Mouse (Mus musculus) left cerebral cortex, adult 2 months (tissue): ENCODE measurements around the gene Adam15. TPM values are rescaled to one million over a fixed set of nuclear protein-coding genes. Genes with fewer than 3 reads are reported as not detected.

Experiments
- DNase-seq, 2 experiments: peaks; one replicate each; pipeline ENCODE4 v3.0.0; 2021 to 2022; ENCODE audit warnings: low spot score in 2 of 2, mixed read lengths in 1 of 2; ENCODE audit errors: extremely low spot score in 1 of 2
- H3K27ac ChIP-seq: fragments of 200-600 bp; 2 replicates; pipeline ENCODE4 v1.8.1; 2022
- H3K4me3 ChIP-seq: fragments of 200-600 bp; 2 replicates; pipeline ENCODE4 v1.8.1; 2022
- CTCF ChIP-seq: fragments of 200-600 bp; IDR thresholded peaks from 2 replicates; pipeline ENCODE4 v1.8.1; 2022; ENCODE audit warnings: antibody characterized with exemption, mild to moderate bottlenecking, moderate library complexity
- intact Hi-C: fragments of 180-260 bp; cut with DNase I; formaldehyde crosslinking; loops from one replicate; pipeline ENCODE4 v1.15.1; 2025
- total RNA-seq, 2 experiments: library from RNA; stranded (reverse); gene quantifications; 2 replicates each; pipeline ENCODE4 v1.2.3; 2021

Gene Adam15
- total RNA-seq, 2 experiments from 2014 or later, result 106 to 115 TPM

DNA sequence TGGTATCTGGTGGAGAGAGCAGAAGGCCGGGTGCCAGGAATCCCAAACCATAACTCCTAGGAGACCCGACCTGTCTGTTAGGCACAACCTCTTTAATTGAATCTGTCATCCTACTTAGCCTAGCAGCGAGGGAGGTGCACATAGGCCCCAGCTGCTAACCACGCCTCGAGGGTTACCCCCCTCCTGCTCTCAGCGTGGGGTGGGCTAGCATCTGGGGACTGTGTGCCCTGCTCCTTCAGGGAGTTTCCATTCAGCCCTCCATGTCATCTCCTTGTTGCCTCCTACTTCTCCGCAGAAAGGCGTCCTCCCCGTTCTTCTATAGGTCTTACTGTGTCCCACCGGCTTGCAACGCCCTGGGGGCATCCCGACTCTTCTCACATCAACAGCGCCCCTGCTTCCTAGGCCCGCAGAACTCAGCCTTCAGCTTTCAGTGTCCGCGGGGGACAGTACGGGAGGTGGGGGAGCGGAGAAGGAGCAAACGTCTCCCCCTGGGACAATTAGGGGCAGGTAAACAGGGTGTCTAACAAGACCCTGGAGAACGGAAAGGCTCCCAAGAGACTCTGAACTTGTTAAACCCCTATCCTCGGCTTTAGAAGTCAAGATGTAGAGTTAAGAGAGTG is 30.7 kb downstream of the Adam15 start:
- intact Hi-C loops, result loop anchor here (5.0 kb wide), 2 partner anchors 168 to 538 kb away; no protein-coding TSS in a partner anchor
- no peak for DNase-seq
- Histone ChIP-seq H3K4me3 (peak overlapping the region; percentile 87), H3K27ac (peak overlapping the region; percentile 25)
- TF ChIP-seq CTCF, result no peak

GRCm38 (mm10) chr3:89318316-89318715 is 31.5 kb downstream of the Adam15 start:
- intact Hi-C loops, result loop anchor here (5.0 kb wide), 2 partner anchors 169 to 539 kb away; no protein-coding TSS in a partner anchor
- Histone ChIP-seq H3K27ac (peak overlapping the region; percentile 44), H3K4me3 (no peak overlapping the region)
- DNase-seq, result no peak
- no peak for TF ChIP-seq CTCF

GRCm38 (mm10) chr3:89317246-89317645 is 32.5 kb downstream of the Adam15 start:
- no peak for DNase-seq
- Histone ChIP-seq H3K27ac (peak overlapping the region; percentile 44; the same call in 1 of the 2 replicates), H3K4me3 (no peak overlapping the region)
- no peak for TF ChIP-seq CTCF
- intact Hi-C loops, result loop anchor here (2.0 to 5.0 kb wide), 3 partner anchors 38 to 540 kb away; no protein-coding TSS in a partner anchor

GRCm38 (mm10) chr3:89316833-89317232 is 33.0 kb downstream of the Adam15 start:
- intact Hi-C loops, result loop anchor here (1.0 to 5.0 kb wide), 4 partner anchors 22 to 540 kb away; no protein-coding TSS in a partner anchor
- no peak overlapping the region for H3K4me3 ChIP-seq
- TF ChIP-seq CTCF, result peak; percentile 95
- no peak overlapping the region; the same call in 1 of the 2 replicates for H3K27ac ChIP-seq
- peak; percentile 86 to 90 for DNase-seq

- Histone ChIP-seq H3K4me3 (0 out of 2 replicates have a peak overlapping the region, but pooled peaks have one; percentile 1), H3K27ac (peak overlapping the region; percentile 41)
- no peak for DNase-seq
- no peak; the same call in 1 of the 2 replicates for TF ChIP-seq CTCF
- intact Hi-C loops, result loop anchor here (1.0 to 5.0 kb wide), 4 partner anchors 23 to 541 kb away; no protein-coding TSS in a partner anchor
Observed at GRCm38 (mm10) chr3:89315930-89316831, 33.6 kb downstream of the Adam15 start.

DNA sequence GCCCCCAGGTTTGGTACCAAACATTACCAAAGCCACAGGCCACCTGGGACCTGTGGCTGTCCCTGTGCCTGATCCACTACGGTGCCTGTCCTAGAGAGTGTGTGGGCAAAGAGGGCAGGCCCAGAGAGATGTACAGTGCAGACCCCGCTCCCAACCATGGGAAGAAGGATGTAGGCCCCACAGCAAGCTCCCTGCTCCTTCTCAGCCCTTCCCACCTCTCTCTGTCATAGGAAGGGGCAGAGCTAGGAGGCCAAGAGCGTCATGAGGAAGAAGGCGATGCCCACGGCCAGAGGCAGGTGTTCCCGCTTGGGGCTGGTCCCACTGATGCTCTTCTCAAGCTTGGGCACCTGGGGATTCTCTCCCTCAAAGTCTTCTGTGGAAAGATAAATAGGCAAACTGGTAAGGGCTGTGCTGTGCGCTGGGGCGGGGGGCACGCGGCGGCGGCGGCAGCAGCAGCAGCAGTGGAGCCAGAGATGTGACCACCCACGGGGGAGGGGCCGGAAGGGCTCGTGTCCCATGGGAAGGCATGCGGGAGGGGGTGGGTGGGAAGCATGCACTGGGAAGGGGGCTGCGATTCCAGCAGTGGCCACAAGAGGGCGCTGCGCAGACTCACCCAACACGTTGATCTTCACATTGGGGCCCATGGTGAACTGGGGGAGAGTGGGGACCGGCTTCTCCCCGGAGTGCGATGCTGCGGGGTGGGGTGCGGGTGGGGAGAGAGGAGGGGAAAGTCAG is 34.4 kb downstream of the Adam15 start:
- peak; percentile 95 for TF ChIP-seq CTCF
- DNase-seq, result peak; percentile 81 to 87
- intact Hi-C loops, result loop anchor here (5.0 kb wide), 2 partner anchors 172 to 542 kb away; no protein-coding TSS in a partner anchor
- Histone ChIP-seq H3K27ac (peak overlapping the region; percentile 80), H3K4me3 (peak overlapping the region; percentile 33)

- no peak for TF ChIP-seq CTCF
- intact Hi-C loops, result loop anchor here (5.0 kb wide), 2 partner anchors 173 to 543 kb away; no protein-coding TSS in a partner anchor
- no peak for DNase-seq
- Histone ChIP-seq H3K27ac (peak overlapping the region; percentile 80), H3K4me3 (no peak overlapping the region; the same call in 1 of the 2 replicates)
Observed at GRCm38 (mm10) chr3:89314791-89315190, 35.0 kb downstream of the Adam15 start.

- Histone ChIP-seq H3K27ac (peak overlapping the region; percentile 80), H3K4me3 (no peak overlapping the region)
- DNase-seq, result no peak
- TF ChIP-seq CTCF, result no peak
- intact Hi-C loops, result no loop called here
Observed at GRCm38 (mm10) chr3:89314340-89314739, 35.5 kb downstream of the Adam15 start.

DNA sequence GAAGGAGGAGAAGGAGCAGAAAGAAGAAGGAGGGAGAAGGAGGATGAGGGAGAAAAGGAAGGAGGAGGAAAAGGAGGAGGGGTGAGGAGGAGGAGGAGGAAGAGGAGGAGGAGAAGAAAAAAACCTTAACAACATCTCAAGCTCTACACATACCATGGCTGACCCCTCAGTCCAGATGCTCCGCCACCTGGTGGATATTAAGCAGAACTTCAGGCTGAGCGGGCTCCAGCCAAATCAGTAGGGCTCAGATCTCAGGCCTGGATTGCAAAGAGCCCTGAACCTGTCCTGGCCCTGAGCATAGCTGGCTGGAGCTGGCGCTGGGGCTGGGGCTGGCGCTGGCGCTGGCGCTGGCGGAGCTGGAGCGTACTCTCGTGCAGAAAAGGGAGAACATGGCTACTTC is 41.7 kb downstream of the Adam15 start:
- DNase-seq, result peak; percentile 43 to 56
- Histone ChIP-seq H3K27ac (no peak overlapping the region), H3K4me3 (no peak overlapping the region)
- intact Hi-C loops, result loop anchor here (2.0 kb wide), 1 partner anchor 57 kb away; no protein-coding TSS in a partner anchor
- peak; percentile 80 for TF ChIP-seq CTCF

DNA sequence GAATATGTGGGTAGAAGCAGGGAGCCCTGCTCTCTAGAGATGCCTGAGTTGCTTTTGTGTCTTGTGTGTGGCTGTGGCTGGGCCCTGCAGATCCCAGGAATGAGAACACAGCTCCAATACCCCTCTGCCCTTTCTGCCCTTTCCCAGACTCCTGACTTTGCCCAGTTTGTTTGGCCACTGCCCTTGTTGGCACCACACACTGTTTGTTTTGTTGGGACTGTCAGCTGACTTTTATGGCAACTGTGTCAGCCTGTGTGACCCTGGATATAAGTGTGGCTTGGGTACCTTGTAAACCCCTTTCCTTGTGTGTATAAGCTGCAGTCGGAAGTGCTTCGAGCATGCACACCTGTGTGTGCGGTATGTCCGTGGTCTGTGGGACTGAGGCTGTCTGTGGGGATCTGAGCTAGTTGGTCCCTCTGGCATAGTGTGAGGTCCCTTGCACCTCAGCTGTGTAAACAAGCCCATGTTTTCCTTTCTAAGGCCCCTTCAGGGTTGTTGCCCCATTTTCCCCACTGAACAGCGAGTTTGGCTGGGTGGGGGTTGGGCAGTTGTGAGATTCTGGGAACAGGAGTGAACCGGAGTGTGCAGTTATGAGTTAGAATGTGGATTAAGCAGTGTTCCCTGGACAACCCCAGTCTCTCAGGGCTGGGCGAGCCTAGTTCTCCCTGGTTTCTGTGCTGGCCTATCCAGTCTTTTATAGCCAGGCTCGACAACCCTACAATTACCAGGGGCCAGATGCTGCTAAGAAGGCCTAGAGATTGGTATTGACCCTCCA is 44.1 kb downstream of the Adam15 start:
- TF ChIP-seq CTCF, result no peak

More for the DNA sequence above, 44.1 kb downstream of the Adam15 start:
- Histone ChIP-seq H3K27ac (no peak overlapping the region), H3K4me3 (no peak overlapping the region)
- no peak for DNase-seq
- intact Hi-C loops, result no loop called here
